Mouse (Mus musculus): ENCODE data around the gene Asdurf. TPM values are rescaled to one million over a fixed set of nuclear protein-coding genes. Genes with fewer than 3 reads are reported as not detected.
"Not testable (repeated sequence)": the region's sequence is repeated elsewhere in the genome, so short reads cannot be mapped to it uniquely, and the experiment has no call there.

The Asdurf gene
- polyA plus RNA-seq, 2 experiments = 13.8 TPM; not detected in 1

GRCm38 (mm10) chr1:53358988-53359387, 6.6 kb upstream of the Asdurf start:
- no peaks in the 10 kb centered on the region for H3K9me3 ChIP-seq (ENCODE audit: control insufficient read depth, low read length)
- H3K9ac ChIP-seq (ENCODE audit: low read depth, low read length, severe bottlenecking) = no peak overlapping the region
- ATAC-seq (ENCODE audit: low FRiP score, low read depth) (no peak), DNase-seq (ENCODE audit: low spot score) (no peak)
- H3K27me3 ChIP-seq (ENCODE audit: control insufficient read depth, insufficient read depth, low read length) = no peaks in the 10 kb centered on the region
- TF ChIP-seq POLR2A (IDR thresholded peaks at IDR 0.05; ENCODE audit: borderline replicate concordance, extremely low read depth, insufficient read depth, insufficient read length) = no peak
- H3K4me2 ChIP-seq (replicated peaks; ENCODE audit: low read depth, low read length, severe bottlenecking) = no peak overlapping the region
- no peak overlapping the region for H3K4me3 ChIP-seq (replicated peaks; ENCODE audit: low read length)
- H3K36me3 ChIP-seq (ENCODE audit: control insufficient read depth, insufficient read depth, low read length) = no peaks in the 10 kb centered on the region
- no peaks in the 10 kb centered on the region for H3K4me1 ChIP-seq (ENCODE audit: control insufficient read depth, insufficient read depth, low read length)
- no peak overlapping the region for H3K27ac ChIP-seq (replicated peaks; ENCODE audit: low read depth, low read length)

GRCm38 (mm10) chr1:53341071-53341470, 11.3 kb downstream of the Asdurf start:
- no peak for TF ChIP-seq POLR2A (IDR thresholded peaks at IDR 0.05; ENCODE audit: borderline replicate concordance, extremely low read depth, insufficient read depth, insufficient read length)
- no peak overlapping the region for H3K4me3 ChIP-seq (replicated peaks; ENCODE audit: low read length)
- H3K4me1 ChIP-seq (ENCODE audit: control insufficient read depth, insufficient read depth, low read length) = no peaks in the 10 kb centered on the region
- H3K36me3 ChIP-seq (ENCODE audit: control insufficient read depth, insufficient read depth, low read length) = peaks cover 38% of the 10 kb centered on the region
- H3K9me3 ChIP-seq (ENCODE audit: control insufficient read depth, low read length) = no peaks in the 10 kb centered on the region; the same call in 1 of the 2 replicates
- 97% methylated on average over 2 of the region's 2 CpGs for WGBS
- H3K27ac ChIP-seq (replicated peaks; ENCODE audit: low read depth, low read length) = no peak overlapping the region
- H3K4me2 ChIP-seq (replicated peaks; ENCODE audit: low read depth, low read length, severe bottlenecking) = no peak overlapping the region
- ATAC-seq (ENCODE audit: low FRiP score, low read depth) (no peak), DNase-seq (ENCODE audit: low spot score) (no peak)
- no peak overlapping the region for H3K9ac ChIP-seq (ENCODE audit: low read depth, low read length, severe bottlenecking)
- H3K27me3 ChIP-seq (ENCODE audit: control insufficient read depth, insufficient read depth, low read length) = no peaks in the 10 kb centered on the region

- H3K4me1 ChIP-seq (ENCODE audit: control insufficient read depth, insufficient read depth, low read length); H3K27ac ChIP-seq (replicated peaks; ENCODE audit: low read depth, low read length); ATAC-seq (ENCODE audit: low FRiP score, low read depth); H3K36me3 ChIP-seq (ENCODE audit: control insufficient read depth, insufficient read depth, low read length); H3K4me2 ChIP-seq (replicated peaks; ENCODE audit: low read depth, low read length, severe bottlenecking); H3K9ac ChIP-seq (ENCODE audit: low read depth, low read length, severe bottlenecking); H3K27me3 ChIP-seq (ENCODE audit: control insufficient read depth, insufficient read depth, low read length); DNase-seq (ENCODE audit: low spot score); H3K4me3 ChIP-seq (replicated peaks; ENCODE audit: low read length); H3K9me3 ChIP-seq (ENCODE audit: control insufficient read depth, low read length): not testable (repeated sequence)
- WGBS = 73% methylated on average over 2 of the region's 2 CpGs
Measured at GRCm38 (mm10) chr1:53337403-53337802, 15.0 kb downstream of the Asdurf start.

GRCm38 (mm10) chr1:53335465-53335864, 17.0 kb downstream of the Asdurf start:
- Histone ChIP-seq H3K9ac (ENCODE audit: low read depth, low read length, severe bottlenecking) (no peak overlapping the region), H3K36me3 (ENCODE audit: control insufficient read depth, insufficient read depth, low read length) (no peaks in the 10 kb centered on the region), H3K9me3 (ENCODE audit: control insufficient read depth, low read length) (no peaks in the 10 kb centered on the region), H3K4me1 (ENCODE audit: control insufficient read depth, insufficient read depth, low read length) (no peaks in the 10 kb centered on the region), H3K27ac (replicated peaks; ENCODE audit: low read depth, low read length) (no peak overlapping the region), H3K4me3 (replicated peaks; ENCODE audit: low read length) (no peak overlapping the region), H3K27me3 (ENCODE audit: control insufficient read depth, insufficient read depth, low read length) (no peaks in the 10 kb centered on the region), H3K4me2 (replicated peaks; ENCODE audit: low read depth, low read length, severe bottlenecking) (no peak overlapping the region)
- TF ChIP-seq POLR2A (IDR thresholded peaks at IDR 0.05; ENCODE audit: borderline replicate concordance, extremely low read depth, insufficient read depth, insufficient read length) = no peak
- no peak for ATAC-seq (ENCODE audit: low FRiP score, low read depth)
- DNase-seq (ENCODE audit: low spot score) = no peak

GRCm38 (mm10) chr1:53333527-53333926, 18.9 kb downstream of the Asdurf start:
- H3K27me3 ChIP-seq (ENCODE audit: control insufficient read depth, insufficient read depth, low read length); H3K36me3 ChIP-seq (ENCODE audit: control insufficient read depth, insufficient read depth, low read length); H3K9ac ChIP-seq (ENCODE audit: low read depth, low read length, severe bottlenecking); H3K4me3 ChIP-seq (replicated peaks; ENCODE audit: low read length); H3K4me2 ChIP-seq (replicated peaks; ENCODE audit: low read depth, low read length, severe bottlenecking); H3K27ac ChIP-seq (replicated peaks; ENCODE audit: low read depth, low read length); DNase-seq (ENCODE audit: low spot score); H3K4me1 ChIP-seq (ENCODE audit: control insufficient read depth, insufficient read depth, low read length); ATAC-seq (ENCODE audit: low FRiP score, low read depth); H3K9me3 ChIP-seq (ENCODE audit: control insufficient read depth, low read length): not testable (repeated sequence)
- 88% methylated on average over 5 of the region's 5 CpGs for WGBS

GRCm38 (mm10) chr1:53324827-53325494, 27.5 kb downstream of the Asdurf start:
- Histone ChIP-seq H3K27me3 (ENCODE audit: control insufficient read depth, insufficient read depth, low read length) (no peaks in the 10 kb centered on the region), H3K4me1 (ENCODE audit: control insufficient read depth, insufficient read depth, low read length) (no peaks in the 10 kb centered on the region), H3K27ac (replicated peaks; ENCODE audit: low read depth, low read length) (no peak overlapping the region), H3K4me2 (replicated peaks; ENCODE audit: low read depth, low read length, severe bottlenecking) (no peak overlapping the region), H3K9ac (ENCODE audit: low read depth, low read length, severe bottlenecking) (no peak overlapping the region), H3K36me3 (ENCODE audit: control insufficient read depth, insufficient read depth, low read length) (peaks cover 3% of the 10 kb centered on the region; the same call in 1 of the 2 replicates), H3K4me3 (replicated peaks; ENCODE audit: low read length) (no peak overlapping the region), H3K9me3 (ENCODE audit: control insufficient read depth, low read length) (no peaks in the 10 kb centered on the region)
- 92% methylated on average over 5 of the region's 5 CpGs for WGBS
- no peak for TF ChIP-seq POLR2A (IDR thresholded peaks at IDR 0.05; ENCODE audit: borderline replicate concordance, extremely low read depth, insufficient read depth, insufficient read length)
- DNase-seq (ENCODE audit: low spot score) = no peak
- no peak for ATAC-seq (ENCODE audit: low FRiP score, low read depth)
